Comparison of ENCODE assay signal across 10 mouse cellular contexts in genomic region chr5:74052171-74052909, GRCm38 (mm10). TPM values are rescaled to one million over a fixed set of nuclear protein-coding genes. Genes with fewer than 3 reads are reported as not detected.
DNase-seq lines count a peak whose midpoint lies in the region; ATAC-seq and TF ChIP-seq lines count a peak whose summit lies in the region.
"Had no signal": no experiment of that assay in that cellular context is flagged by ENCODE, and none has a peak within 500 bp of the region (broad histone marks: within the 10 kb centered on the region; RNA-seq: fewer than 3 reads in every experiment).

No protein-coding gene starts in this region.

- no peaks in the 10 kb centered on the region for H3K27me3 ChIP-seq in heart, embryonic 14.5 days (ENCODE audit: control insufficient read depth, insufficient read depth, low read length)
- no peaks in the 10 kb centered on the region for H3K27me3 ChIP-seq in heart, embryonic 10.5 days (ENCODE audit: insufficient read depth, poor library complexity, severe bottlenecking)

- H3K9me3 ChIP-seq in heart, embryonic 14.5 days (ENCODE audit: control insufficient read depth, low read length), result no peaks in the 10 kb centered on the region
- no peaks in the 10 kb centered on the region for H3K9me3 ChIP-seq in heart, embryonic 10.5 days

- peak overlapping the region; percentile 4 to 62 for H3K27ac ChIP-seq in heart, embryonic 14.5 days (replicated peaks in 1 of 2; ENCODE audit: control insufficient read depth in 1 of 2, insufficient read depth in 1 of 2, low read depth in 2 of 2, low read length in 2 of 2)
- no peak overlapping the region for H3K27ac ChIP-seq in heart, embryonic 10.5 days
- peak overlapping the region; percentile 41 for H3K27ac ChIP-seq in left cerebral cortex, adult 2 months
- peak overlapping the region; percentile 26 for H3K27ac ChIP-seq in embryonic fibroblast, embryonic 13.5 days (ENCODE audit: insufficient read depth, low read length)

- H3K4me3 ChIP-seq in heart, embryonic 14.5 days (ENCODE audit: control insufficient read depth in 1 of 2, insufficient read depth in 1 of 2, low read depth in 1 of 2, low read length in 2 of 2), result no peak overlapping the region
- H3K4me3 ChIP-seq in heart, embryonic 10.5 days, result no peak overlapping the region
- no peak overlapping the region for H3K4me3 ChIP-seq in left cerebral cortex, adult 2 months
- no peak overlapping the region for H3K4me3 ChIP-seq in embryonic fibroblast, embryonic 13.5 days (ENCODE audit: insufficient read depth, low read length)

- H3K4me2 ChIP-seq in heart, embryonic 14.5 days (ENCODE audit: low read length), result peak overlapping the region; percentile 36; the same call in 1 of the 2 replicates

- WGBS in heart, embryonic 14.5 days, result 76% methylated on average over 15 of the region's 15 CpGs
- WGBS in heart, embryonic 10.5 days, result 88% methylated on average over 15 of the region's 15 CpGs

- TF ChIP-seq CTCF in left cerebral cortex, adult 2 months (IDR thresholded peaks at IDR 0.05), result no peak
- TF ChIP-seq CTCF in embryonic fibroblast, embryonic 13.5 days (IDR thresholded peaks at IDR 0.05; ENCODE audit: borderline replicate concordance, insufficient read depth, low read length), result no peak

- peaks cover 21 to 51% of the 10 kb centered on the region in 2 experiments for H3K4me1 ChIP-seq in heart, embryonic 14.5 days (ENCODE audit: control insufficient read depth in 2 of 2, insufficient read depth in 2 of 2, low read length in 2 of 2)
- peaks cover 39% of the 10 kb centered on the region for H3K4me1 ChIP-seq in heart, embryonic 10.5 days
- peaks cover 8% of the 10 kb centered on the region; the same call in 1 of the 2 replicates for H3K4me1 ChIP-seq in embryonic fibroblast, embryonic 13.5 days (ENCODE audit: control insufficient read depth, insufficient read depth, low read length)

- no peak for ATAC-seq in cerebellum, adult (ENCODE audit: insufficient number of reproducible peaks, low FRiP score, low TSS enrichment)
- no peak for ATAC-seq in heart, embryonic 14.5 days (ENCODE audit: insufficient number of reproducible peaks, insufficient read depth, low FRiP score, low read depth)
- ATAC-seq: liver, postnatal 0 days; midbrain, embryonic 16.5 days had no signal

- peak; percentile 46 for DNase-seq in cerebellum, adult 11-12 months
- no peak for DNase-seq in heart, embryonic 10.5 days (ENCODE audit: low spot score)
- DNase-seq in left cerebral cortex, adult 2 months (ENCODE audit: extremely low spot score in 1 of 2, low spot score in 2 of 2), result no peak
- no peak for DNase-seq in left cerebral cortex, postnatal 10 days (ENCODE audit: extremely low spot score in 1 of 2, low spot score in 2 of 2)
- no peak for DNase-seq in urinary bladder, postnatal 10 days (ENCODE audit: low spot score)
- DNase-seq: liver, postnatal 0 days had no signal

- TF ChIP-seq POLR2A in embryonic fibroblast, embryonic 13.5 days (IDR thresholded peaks at IDR 0.05; ENCODE audit: low read depth, low read length), result no peak

- intact Hi-C loops in left cerebral cortex, adult 2 months (cut with DNase I), result no loop called here
- intact Hi-C loops in left cerebral cortex, postnatal 10 days (cut with DNase I), result no loop called here

- H3K9ac ChIP-seq in heart, embryonic 14.5 days (ENCODE audit: low read length), result 0 out of 2 replicates have a peak overlapping the region, but pooled peaks have one; percentile 13
- H3K9ac ChIP-seq: liver, postnatal 0 days had no signal

- H3K36me3 ChIP-seq in heart, embryonic 14.5 days (ENCODE audit: control insufficient read depth, insufficient read depth, low read length), result no peaks in the 10 kb centered on the region
- peaks cover 12% of the 10 kb centered on the region for H3K36me3 ChIP-seq in heart, embryonic 10.5 days

RNA-seq across cellular contexts. Expression of gene Usp46, which starts 15.9 kb away (rescaled TPM):
- 35.2 and 37.1 TPM in 2 replicates for polyA plus RNA-seq in heart, embryonic 14.5 days (2014; fragmentation: Nextera tagmentation; extraction: Ambion mirVana)
- polyA plus RNA-seq in heart, embryonic 10.5 days (2016; fragmentation: Nextera tagmentation; extraction: Ambion mirVana), result 31.0 and 34.7 TPM in 2 replicates
- total RNA-seq in left cerebral cortex, adult 2 months (2021), result 100 to 1,000 TPM; 129 to 130 TPM
- 100 to 1,000 TPM; 144 to 148 TPM for total RNA-seq in left cerebral cortex, postnatal 10 days (2021)
- polyA plus RNA-seq in embryonic fibroblast, embryonic 13.5 days (2011; ENCODE audit: insufficient read length, low read depth, missing spikeins), result 28.3 and 30.6 TPM in 2 replicates
